Mouse (Mus musculus) midbrain, embryonic 15.5 days (tissue): ENCODE measurements around the gene Spata13. TPM values are rescaled to one million over a fixed set of nuclear protein-coding genes. Genes with fewer than 3 reads are reported as not detected.
A peak's percentile ranks its signal among the peaks of the same experiment; 100 is the strongest.

ENCODE experiments used
- ATAC-seq: fragments of 200-750 bp; cut with Nextera tagmentation; replicated peaks from 2 replicates; pipeline ENCODE4 v1.8.0; 2017; ENCODE audit warnings: moderate TSS enrichment
- H3K27ac ChIP-seq: fragments of 300-500 bp; sonication (generic); 2 replicates; pipeline ENCODE4 v1.5.1; 2015; ENCODE audit warnings: mild to moderate bottlenecking, inconsistent platforms
- H3K27me3 ChIP-seq: fragments of 300-500 bp; sonication (generic); replicated peaks from 2 replicates; pipeline ENCODE4 v1.6.1; 2015; ENCODE audit warnings: inconsistent platforms
- H3K36me3 ChIP-seq: fragments of 300-500 bp; sonication (generic); replicated peaks from 2 replicates; pipeline ENCODE4 v1.6.1; 2015; ENCODE audit warnings: inconsistent platforms
- H3K4me1 ChIP-seq: fragments of 300-500 bp; sonication (generic); 2 replicates; pipeline ENCODE4 v1.6.1; 2015; ENCODE audit warnings: inconsistent platforms
- H3K4me2 ChIP-seq: fragments of 300-500 bp; sonication (generic); 2 replicates; pipeline ENCODE4 v1.6.1; 2015; ENCODE audit warnings: inconsistent platforms, mild to moderate bottlenecking, moderate library complexity
- H3K4me3 ChIP-seq: fragments of 300-500 bp; sonication (generic); 2 replicates; pipeline ENCODE4 v1.5.1; 2015; ENCODE audit warnings: mild to moderate bottlenecking, inconsistent platforms
- H3K9ac ChIP-seq: fragments of 300-500 bp; sonication (generic); 2 replicates; pipeline ENCODE4 v1.6.1; 2015; ENCODE audit warnings: mild to moderate bottlenecking, inconsistent platforms
- H3K9me3 ChIP-seq: fragments of 300-500 bp; sonication (generic); 2 replicates; pipeline ENCODE4 v1.6.1; 2016; ENCODE audit warnings: inconsistent platforms
- WGBS: fragments of 180-500 bp; shearing (Covaris S2); methylation state at CpG from one replicate; pipeline ENCODE4 v1.1.7; 2015; ENCODE audit warnings: mixed read lengths; 5-methylcytosine and 5-hydroxymethylcytosine counted together
- polyA plus RNA-seq: library from polyadenylated mRNA; unstranded; fragments of >200 nt; fragmentation: Nextera tagmentation; extraction: Ambion mirVana; gene quantifications from 2 replicates; pipeline ENCODE4 v1.2.1, GENCODE M21; 2015

The Spata13 gene
- polyA plus RNA-seq, 1 experiment from 2014 or later, result 20.7 TPM

DNA sequence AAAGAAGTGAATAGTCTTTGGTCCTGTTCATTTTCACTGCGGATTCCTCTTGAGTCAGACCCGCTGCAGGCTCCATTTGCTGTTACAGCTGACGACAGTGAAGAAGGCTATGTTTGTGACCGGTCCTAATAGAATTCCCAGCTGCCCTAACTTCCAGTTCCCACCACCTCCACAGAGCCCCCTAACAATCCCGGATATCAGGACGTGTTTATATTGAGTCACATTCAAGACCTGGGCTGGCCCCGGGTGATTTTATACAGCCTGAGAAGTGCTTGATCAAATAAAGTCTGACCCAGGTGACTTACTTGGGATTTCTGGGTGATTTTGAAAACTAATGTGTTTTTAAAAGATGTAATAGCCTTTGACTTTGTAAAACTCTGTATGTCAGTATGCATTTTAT is 129.0 kb downstream of the Spata13 start:
- no peak overlapping the region for H3K27ac ChIP-seq
- 77% methylated on average over 7 of the region's 7 CpGs for WGBS

DNA sequence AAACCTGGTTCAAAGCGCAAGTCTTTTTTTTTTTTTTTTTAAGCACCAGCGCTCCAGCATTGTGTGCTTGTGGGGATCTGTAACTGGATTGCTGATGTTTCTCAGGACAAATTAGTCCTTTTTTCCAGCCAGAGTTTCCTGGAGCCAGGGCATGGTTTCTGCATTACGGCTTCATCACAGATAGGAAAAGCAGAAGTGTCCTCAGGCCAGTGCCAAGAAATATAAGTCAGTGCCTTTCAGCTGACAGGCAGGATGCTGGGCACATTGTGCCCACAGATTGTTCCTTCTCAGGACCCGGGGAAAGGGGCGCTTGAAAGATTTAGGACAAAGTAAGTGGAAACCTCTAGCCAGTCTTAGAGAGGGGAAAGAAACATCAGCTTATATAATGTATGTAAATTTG is 129.9 kb downstream of the Spata13 start:
- H3K9ac ChIP-seq, result no peak overlapping the region
- no peaks in the 10 kb centered on the region for H3K27me3 ChIP-seq
- no peaks in the 10 kb centered on the region for H3K9me3 ChIP-seq
- WGBS, result 91% methylated on average over 5 of the region's 5 CpGs
- H3K4me3 ChIP-seq, result no peak overlapping the region
- H3K4me1 ChIP-seq, result no peaks in the 10 kb centered on the region
- H3K36me3 ChIP-seq, result no peaks in the 10 kb centered on the region
- no peak overlapping the region for H3K4me2 ChIP-seq
- no peak overlapping the region for H3K27ac ChIP-seq
- ATAC-seq, result no peak

More for the DNA sequence above, 129.0 kb downstream of the Spata13 start:
- Histone ChIP-seq H3K27me3 (no peaks in the 10 kb centered on the region), H3K4me3 (no peak overlapping the region), H3K4me2 (no peak overlapping the region), H3K4me1 (no peaks in the 10 kb centered on the region), H3K9ac (no peak overlapping the region), H3K36me3 (no peaks in the 10 kb centered on the region), H3K9me3 (no peaks in the 10 kb centered on the region)
- no peak for ATAC-seq

DNA sequence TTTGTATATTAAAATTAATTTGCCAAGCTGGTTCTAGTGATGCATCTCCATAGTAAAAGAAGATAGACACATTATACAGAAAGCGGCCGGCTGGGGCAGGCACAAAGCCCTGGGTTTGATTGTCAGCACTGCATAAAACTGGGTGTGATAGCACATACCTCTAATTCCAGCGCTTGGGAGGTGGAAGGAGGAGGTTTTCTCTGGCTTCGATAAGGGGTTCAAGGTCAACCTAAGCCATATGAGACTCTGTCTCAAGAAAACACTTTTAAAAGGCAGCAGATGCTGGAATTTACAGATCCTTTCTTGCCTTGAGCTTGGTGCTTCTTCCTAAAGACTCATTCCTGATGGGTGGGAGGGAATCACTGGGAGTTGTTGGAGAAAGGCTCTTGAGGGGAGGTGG is 130.7 kb downstream of the Spata13 start:
- Histone ChIP-seq H3K27me3 (no peaks in the 10 kb centered on the region), H3K36me3 (no peaks in the 10 kb centered on the region), H3K4me3 (no peak overlapping the region), H3K4me2 (no peak overlapping the region), H3K27ac (no peak overlapping the region), H3K4me1 (no peaks in the 10 kb centered on the region), H3K9ac (no peak overlapping the region), H3K9me3 (no peaks in the 10 kb centered on the region)
- 88% methylated on average over 4 of the region's 4 CpGs for WGBS
- ATAC-seq, result no peak

DNA sequence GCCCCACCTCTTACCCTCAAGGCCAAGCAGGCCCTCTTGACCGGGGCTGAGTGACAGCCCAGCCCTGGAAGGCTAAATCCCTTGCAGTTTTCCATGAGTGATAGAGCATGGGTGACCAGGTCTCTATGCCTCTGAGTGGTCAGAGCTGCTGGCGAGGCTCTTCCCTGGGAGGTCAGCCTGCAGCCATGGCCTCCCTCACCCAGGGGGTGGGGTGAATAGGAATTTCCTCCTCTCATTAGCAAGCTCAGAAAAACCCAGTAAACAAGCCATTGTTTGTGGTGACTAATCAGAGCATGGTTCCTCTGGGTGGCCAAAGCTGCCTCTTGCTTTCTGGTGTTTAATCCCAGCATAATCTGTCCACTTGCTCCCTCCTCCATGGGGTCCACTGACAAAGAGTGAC is 131.2 kb downstream of the Spata13 start:
- Histone ChIP-seq H3K4me2 (no peak overlapping the region), H3K9ac (no peak overlapping the region), H3K9me3 (no peaks in the 10 kb centered on the region), H3K27ac (no peak overlapping the region), H3K4me3 (no peak overlapping the region), H3K4me1 (no peaks in the 10 kb centered on the region), H3K27me3 (no peaks in the 10 kb centered on the region), H3K36me3 (no peaks in the 10 kb centered on the region)
- WGBS, result 55% methylated on average over 2 of the region's 2 CpGs
- no peak for ATAC-seq

DNA sequence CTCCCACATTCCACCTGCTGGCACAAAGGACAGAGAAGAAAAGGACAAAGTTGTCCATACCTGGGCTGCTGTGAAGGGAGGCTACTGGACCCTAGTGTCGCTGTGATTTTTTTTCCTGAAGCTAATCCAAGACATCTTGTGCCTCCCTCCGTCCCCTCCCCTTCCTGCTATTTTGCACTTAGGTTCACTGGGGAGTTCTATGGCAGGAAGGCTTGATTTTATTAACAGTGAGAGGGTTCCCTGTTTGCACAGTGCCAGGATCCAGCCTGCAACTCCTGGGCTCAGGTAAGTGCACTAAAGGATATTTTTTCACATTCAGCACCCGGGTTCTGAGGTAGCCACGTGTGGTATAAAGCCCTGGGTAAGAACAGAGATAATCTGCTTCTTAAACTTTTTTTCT is 134.1 kb downstream of the Spata13 start, which contains the start of gene C1qtnf9:
C1qtnf9 (plus strand) TSS at position 251 of the 400 bp plus-strand sequence.
- Histone ChIP-seq H3K27me3 (no peaks in the 10 kb centered on the region), H3K4me2 (no peak within 1 kb of the TSS), H3K4me3 (no peak within 1 kb of the TSS), H3K36me3 (no peaks in the 10 kb centered on the region), H3K27ac (no peak within 1 kb of the TSS), H3K9me3 (no peaks in the 10 kb centered on the region), H3K9ac (no peak within 1 kb of the TSS), H3K4me1 (no peaks in the 10 kb centered on the region)
- WGBS, result 67% methylated on average over 4 of the region's 4 CpGs
- ATAC-seq, result no peak

DNA sequence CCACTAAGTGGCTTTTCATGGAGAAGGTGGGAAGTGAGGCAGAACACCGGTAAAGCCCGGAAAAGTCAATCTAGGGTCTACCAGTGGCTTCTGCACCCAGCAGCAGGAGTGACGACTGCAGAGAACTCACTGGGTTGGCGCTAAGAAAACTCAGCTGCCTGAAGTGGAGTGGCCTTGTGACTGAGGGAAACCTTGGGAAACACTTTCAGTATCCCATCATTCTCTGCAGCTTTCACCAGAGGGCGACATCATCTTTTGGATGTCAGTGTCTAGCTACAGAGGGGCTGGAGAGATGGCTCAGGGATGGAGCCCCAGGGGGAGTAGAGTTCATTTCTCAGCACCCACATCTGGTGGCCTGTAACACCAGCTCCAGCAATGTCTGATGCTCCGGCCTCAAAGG is 135.5 kb downstream of the Spata13 start:
- 48% methylated on average over 6 of the region's 6 CpGs for WGBS
- Histone ChIP-seq H3K4me1 (no peaks in the 10 kb centered on the region), H3K9ac (no peak overlapping the region), H3K36me3 (no peaks in the 10 kb centered on the region), H3K4me3 (no peak overlapping the region), H3K27me3 (no peaks in the 10 kb centered on the region), H3K9me3 (no peaks in the 10 kb centered on the region), H3K27ac (no peak overlapping the region), H3K4me2 (no peak overlapping the region)
- ATAC-seq, result no peak

DNA sequence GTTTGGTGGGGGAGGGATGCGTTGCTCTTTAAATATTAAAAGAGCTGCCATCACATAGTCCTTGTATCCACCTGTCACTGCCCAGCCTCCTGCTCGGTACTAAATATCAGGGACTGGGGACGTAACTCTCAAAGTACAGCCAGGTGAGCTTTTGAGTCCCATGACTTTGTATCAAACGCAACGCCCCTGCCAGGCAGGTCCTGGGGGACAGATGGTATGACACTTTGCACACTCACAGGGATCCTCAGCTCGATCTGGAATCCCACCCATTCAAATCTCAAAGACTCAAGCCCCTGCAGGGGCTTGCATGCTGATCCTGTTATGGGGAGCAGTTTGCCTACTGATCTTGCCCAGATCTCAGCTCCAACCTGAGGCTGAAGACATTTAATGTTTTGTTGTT is 136.8 kb downstream of the Spata13 start:
- Histone ChIP-seq H3K36me3 (no peaks in the 10 kb centered on the region), H3K9ac (no peak overlapping the region), H3K4me1 (no peaks in the 10 kb centered on the region), H3K4me2 (peak overlapping the region; percentile 48), H3K27me3 (no peaks in the 10 kb centered on the region), H3K9me3 (no peaks in the 10 kb centered on the region), H3K4me3 (peak overlapping the region; percentile 32; the same call in 1 of the 2 replicates), H3K27ac (no peak overlapping the region)
- ATAC-seq, result peak; percentile 55
- WGBS, result 72% methylated on average over 6 of the region's 6 CpGs

DNA sequence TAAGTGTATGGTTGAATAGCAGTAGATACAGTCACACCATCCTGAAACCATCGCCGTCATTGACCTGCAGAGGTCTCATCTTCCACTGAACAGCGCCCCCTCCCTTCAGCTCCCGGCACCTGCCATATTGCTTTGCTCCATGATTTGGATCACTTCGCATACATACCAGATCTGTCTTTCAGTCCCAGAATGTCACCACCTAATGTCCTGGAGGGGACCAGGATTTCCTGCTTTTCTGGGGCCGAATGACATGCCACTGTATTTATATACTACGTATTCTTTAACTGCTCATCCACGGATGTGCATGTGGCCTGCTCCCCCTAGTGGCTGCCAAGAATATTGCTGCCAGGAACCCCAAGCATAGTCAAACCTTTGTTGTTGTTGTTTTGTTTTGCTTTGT is 137.3 kb downstream of the Spata13 start:
- Histone ChIP-seq H3K9ac (peak overlapping the region; percentile 15; the same call in 1 of the 2 replicates), H3K9me3 (no peaks in the 10 kb centered on the region), H3K27ac (0 out of 2 replicates have a peak overlapping the region, but pooled peaks have one; percentile 8), H3K4me1 (no peaks in the 10 kb centered on the region), H3K4me2 (peak overlapping the region; percentile 48), H3K4me3 (peak overlapping the region; percentile 32), H3K36me3 (no peaks in the 10 kb centered on the region), H3K27me3 (no peaks in the 10 kb centered on the region)
- WGBS, result 3% methylated on average over 8 of the region's 8 CpGs
- peak; percentile 87 for ATAC-seq

DNA sequence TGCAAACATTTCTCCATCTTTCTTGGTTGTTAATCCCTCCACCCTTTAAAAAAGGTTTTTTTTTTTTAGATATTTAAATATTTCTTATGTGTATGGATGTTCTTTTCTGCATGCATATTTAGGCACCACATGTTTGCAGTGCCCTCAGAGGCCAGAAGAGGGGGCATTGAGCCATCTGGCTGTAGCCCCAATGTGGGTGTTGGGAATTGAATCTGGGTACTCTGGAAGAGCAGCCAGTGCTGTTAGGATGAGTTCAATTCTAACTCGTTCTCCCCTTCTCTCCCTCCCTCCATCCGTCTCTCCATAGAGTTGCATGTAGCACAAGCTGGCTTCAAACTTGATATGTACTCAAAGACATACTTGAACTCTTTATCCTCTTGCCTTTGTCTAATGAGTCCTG is 139.7 kb downstream of the Spata13 start:
- 89% methylated on average over 2 of the region's 2 CpGs for WGBS
- no peaks in the 10 kb centered on the region for H3K36me3 ChIP-seq
- no peak for ATAC-seq
- H3K9ac ChIP-seq, result no peak overlapping the region
- H3K4me3 ChIP-seq, result no peak overlapping the region
- H3K27ac ChIP-seq, result no peak overlapping the region
- no peaks in the 10 kb centered on the region for H3K27me3 ChIP-seq
- H3K4me1 ChIP-seq, result no peaks in the 10 kb centered on the region
- no peaks in the 10 kb centered on the region for H3K9me3 ChIP-seq
- no peak overlapping the region for H3K4me2 ChIP-seq

DNA sequence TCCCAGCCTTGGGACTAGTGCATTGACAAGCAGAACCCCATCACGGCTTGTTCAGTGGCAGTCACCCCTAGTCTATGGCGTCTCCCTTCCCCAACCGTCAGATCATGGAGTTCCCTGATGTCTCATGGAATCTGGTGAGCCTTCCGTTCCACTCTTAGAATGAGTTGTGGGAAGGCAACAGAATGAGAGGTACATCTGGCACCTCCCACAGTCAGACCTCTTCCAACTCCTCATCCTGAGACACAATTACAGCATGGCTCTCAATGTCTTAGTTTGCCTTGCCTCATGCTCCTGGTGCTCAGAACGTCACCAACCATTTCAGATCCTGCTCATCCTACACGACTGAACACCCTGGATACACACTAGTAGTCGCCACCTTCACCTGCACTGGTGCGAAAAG is 142.7 kb downstream of the Spata13 start:
- whole genome bisulfite sequencing, result 90% methylated on average over 8 of the region's 8 CpGs
- H3K9ac ChIP-seq, result no peak overlapping the region
- no peak for ATAC-seq
- no peaks in the 10 kb centered on the region for H3K36me3 ChIP-seq
- no peak overlapping the region for H3K4me2 ChIP-seq
- H3K27me3 ChIP-seq, result no peaks in the 10 kb centered on the region
- no peaks in the 10 kb centered on the region for H3K4me1 ChIP-seq
- no peak overlapping the region for H3K4me3 ChIP-seq
- no peak overlapping the region for H3K27ac ChIP-seq
- H3K9me3 ChIP-seq, result no peaks in the 10 kb centered on the region

DNA sequence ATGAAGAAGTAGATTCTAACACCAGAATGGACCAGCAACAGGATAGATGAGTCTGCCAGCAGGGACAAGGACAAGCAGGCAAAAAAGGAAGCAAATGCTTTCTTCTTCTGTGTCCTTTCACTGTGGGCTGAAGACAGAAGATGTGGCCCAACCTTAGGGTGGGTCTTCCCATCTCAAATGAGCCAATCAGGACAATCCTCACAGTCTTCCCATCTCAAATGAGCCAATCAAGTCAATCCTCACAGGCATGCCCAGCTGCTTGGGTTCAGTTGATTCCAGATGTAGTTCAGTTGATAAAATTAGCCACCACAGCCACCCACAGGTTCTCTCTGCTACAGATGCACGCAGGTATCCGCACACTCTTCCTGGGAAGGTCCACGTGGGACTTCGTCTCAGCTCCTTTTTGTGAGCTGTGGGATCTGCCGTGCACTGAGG is 143.7 kb downstream of the Spata13 start:
- Histone ChIP-seq H3K4me3 (no peak overlapping the region), H3K27me3 (no peaks in the 10 kb centered on the region), H3K9me3 (no peaks in the 10 kb centered on the region), H3K27ac (no peak overlapping the region), H3K9ac (no peak overlapping the region), H3K4me2 (no peak overlapping the region), H3K36me3 (no peaks in the 10 kb centered on the region), H3K4me1 (no peaks in the 10 kb centered on the region)
- WGBS, result 88% methylated on average over 5 of the region's 5 CpGs
- ATAC-seq, result no peak

DNA sequence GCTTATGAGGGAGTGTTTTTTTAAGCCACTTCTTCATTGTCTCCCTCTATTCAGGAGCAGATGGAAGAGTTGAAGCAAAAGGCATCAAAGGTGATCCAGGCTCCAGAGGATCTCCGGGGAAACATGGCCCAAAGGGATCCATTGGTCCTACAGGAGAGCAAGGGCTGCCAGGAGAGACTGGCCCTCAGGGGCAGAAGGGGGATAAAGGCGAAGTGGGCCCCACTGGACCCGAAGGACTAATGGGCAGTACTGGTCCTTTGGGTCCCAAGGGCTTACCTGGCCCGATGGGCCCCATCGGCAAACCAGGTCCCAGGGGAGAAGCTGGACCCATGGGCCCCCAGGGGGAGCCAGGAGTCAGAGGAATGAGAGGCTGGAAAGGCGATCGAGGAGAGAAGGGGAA is 145.4 kb downstream of the Spata13 start:
- 91% methylated on average over 7 of the region's 7 CpGs for WGBS
- Histone ChIP-seq H3K36me3 (no peaks in the 10 kb centered on the region), H3K4me3 (no peak overlapping the region), H3K4me1 (no peaks in the 10 kb centered on the region), H3K9me3 (no peaks in the 10 kb centered on the region), H3K9ac (no peak overlapping the region), H3K27me3 (no peaks in the 10 kb centered on the region), H3K27ac (no peak overlapping the region), H3K4me2 (no peak overlapping the region)
- no peak for ATAC-seq

DNA sequence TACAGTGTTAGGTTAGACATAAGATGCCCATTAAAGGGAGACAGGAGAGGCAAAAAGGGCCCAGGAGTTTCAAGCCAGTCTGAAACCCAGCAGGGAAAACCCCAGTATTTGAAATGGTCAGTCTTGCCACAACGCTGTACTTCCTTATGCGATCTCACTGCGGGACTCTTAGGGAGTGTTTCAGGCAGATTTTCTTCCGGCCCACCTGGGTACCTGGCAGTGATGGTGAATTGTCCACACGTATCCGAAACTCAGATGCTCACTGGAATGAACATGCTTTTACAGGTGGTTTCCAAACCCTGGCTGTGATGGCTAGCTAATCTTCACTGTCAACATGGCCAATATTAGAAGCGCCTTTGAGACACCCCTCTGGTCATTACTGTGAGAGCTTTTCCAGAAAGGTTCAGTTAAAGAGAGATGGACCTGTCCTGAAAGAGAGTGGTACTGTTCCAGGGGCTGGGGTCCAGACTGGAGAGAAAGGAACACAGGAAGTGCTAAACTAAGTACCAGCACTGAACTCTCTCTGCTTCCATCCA is 148.4 kb downstream of the Spata13 start:
- 49% methylated on average over 7 of the region's 7 CpGs for WGBS
- Histone ChIP-seq H3K36me3 (no peaks in the 10 kb centered on the region), H3K4me2 (no peak overlapping the region), H3K27ac (no peak overlapping the region), H3K9me3 (no peaks in the 10 kb centered on the region), H3K27me3 (no peaks in the 10 kb centered on the region), H3K9ac (no peak overlapping the region), H3K4me3 (no peak overlapping the region), H3K4me1 (peaks cover 11% of the 10 kb centered on the region)
- no peak for ATAC-seq
